Mouse (Mus musculus): Measurements from ENCODE around the gene Fasn.

- no peak for TF ChIP-seq CTCF (IDR thresholded peaks at IDR 0.05; ENCODE audit: extremely low read depth, insufficient read depth, insufficient read length, insufficient replicate concordance)
- TF ChIP-seq POLR2A (IDR thresholded peaks at IDR 0.05; ENCODE audit: low read depth, low read length), result no peak
These were observed 1.9 kb upstream of the Fasn start for GRCm38 (mm10) chr11:120826016-120826953.
